10 mouse cellular contexts compared by ENCODE assay signal in the genomic region with DNA sequence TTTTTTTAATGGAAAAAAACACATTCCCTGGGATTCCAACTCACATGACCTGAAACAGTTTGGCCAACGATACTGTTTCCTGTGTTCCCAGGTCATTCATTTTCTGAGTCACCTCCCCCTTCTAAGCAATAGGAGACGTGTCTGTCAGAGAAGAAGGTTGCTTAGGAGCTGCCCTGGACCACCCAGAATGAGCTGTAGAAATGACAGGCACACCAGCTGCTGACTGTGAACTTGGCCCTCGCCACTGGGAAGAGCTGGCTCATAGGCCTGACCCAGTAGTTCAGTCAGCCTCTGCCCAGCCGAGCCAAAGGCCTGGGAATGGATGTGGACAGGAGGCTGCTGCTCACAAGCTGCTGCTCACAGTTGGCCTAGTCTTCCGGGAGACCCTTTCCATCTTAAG. TPM values are rescaled to one million over a fixed set of nuclear protein-coding genes. Genes with fewer than 3 reads are reported as not detected.
DNase-seq lines count a peak whose midpoint lies in the region; ATAC-seq and TF ChIP-seq lines count a peak whose summit lies in the region.
"Had no signal": no experiment of that assay in that cellular context is flagged by ENCODE, and none has a peak within 500 bp of the region (broad histone marks: within the 10 kb centered on the region; RNA-seq: fewer than 3 reads in every experiment).

No protein-coding gene starts in this region.

- no peak overlapping the region for H3K4me3 ChIP-seq in midbrain, postnatal 0 days (ENCODE audit: low read depth, low read length)
- H3K4me3 ChIP-seq in midbrain, embryonic 10.5 days, result no peak overlapping the region
- no peak overlapping the region for H3K4me3 ChIP-seq in hindbrain, embryonic 15.5 days
- H3K4me3 ChIP-seq in midbrain, embryonic 16.5 days (ENCODE audit: low read depth, low read length), result no peak overlapping the region
- H3K4me3 ChIP-seq: embryonic facial prominence, embryonic 15.5 days had no signal

- no peak overlapping the region for H3K4me2 ChIP-seq in midbrain, postnatal 0 days (ENCODE audit: low read depth, low read length, poor library complexity, severe bottlenecking)
- no peak overlapping the region for H3K4me2 ChIP-seq in hindbrain, embryonic 15.5 days
- no peak overlapping the region for H3K4me2 ChIP-seq in midbrain, embryonic 16.5 days (ENCODE audit: low read length)
- H3K4me2 ChIP-seq: embryonic facial prominence, embryonic 15.5 days had no signal

- WGBS in midbrain, postnatal 0 days, result 43% methylated on average over 5 of the region's 5 CpGs
- 72% methylated on average over 5 of the region's 5 CpGs for WGBS in midbrain, embryonic 10.5 days
- WGBS in hindbrain, embryonic 15.5 days, result 33% methylated on average over 5 of the region's 5 CpGs
- WGBS in midbrain, embryonic 16.5 days, result 48% methylated on average over 5 of the region's 5 CpGs

- peak; percentile 40 for DNase-seq in gastrocnemius, adult 18-20 months (ENCODE audit: low spot score)
- DNase-seq in gastrocnemius, adult 8-10 months (ENCODE audit: low spot score in 2 of 2), result no peak
- DNase-seq in midbrain, postnatal 0 days (ENCODE audit: low spot score), result peak; percentile 85
- DNase-seq in midbrain, embryonic 10.5 days (ENCODE audit: low spot score), result no peak
- DNase-seq in ovary, postnatal 14 days (ENCODE audit: low spot score), result no peak
- no peak for DNase-seq in spleen, postnatal 10 days (ENCODE audit: low spot score in 2 of 2)
- DNase-seq: thymus, postnatal 4 days had no signal

- H3K4me1 ChIP-seq in midbrain, postnatal 0 days (ENCODE audit: insufficient read depth, low read length), result peaks cover 52% of the 10 kb centered on the region
- H3K4me1 ChIP-seq in midbrain, embryonic 10.5 days, result peaks cover 67% of the 10 kb centered on the region
- H3K4me1 ChIP-seq in hindbrain, embryonic 15.5 days (replicated peaks), result peaks cover 90% of the 10 kb centered on the region
- peaks cover 50% of the 10 kb centered on the region for H3K4me1 ChIP-seq in midbrain, embryonic 16.5 days (ENCODE audit: control insufficient read depth, insufficient read depth, low read length)

- ATAC-seq in midbrain, postnatal 0 days (ENCODE audit: low FRiP score), result no peak
- ATAC-seq in hindbrain, embryonic 15.5 days (ENCODE audit: low FRiP score, low read depth), result no peak
- ATAC-seq in midbrain, embryonic 16.5 days, result no peak

- H3K27me3 ChIP-seq in midbrain, postnatal 0 days (ENCODE audit: insufficient read depth, low read length), result no peaks in the 10 kb centered on the region
- H3K27me3 ChIP-seq in midbrain, embryonic 10.5 days (ENCODE audit: low read depth, poor library complexity, severe bottlenecking), result no peaks in the 10 kb centered on the region
- no peaks in the 10 kb centered on the region for H3K27me3 ChIP-seq in hindbrain, embryonic 15.5 days
- no peaks in the 10 kb centered on the region for H3K27me3 ChIP-seq in midbrain, embryonic 16.5 days (ENCODE audit: control insufficient read depth, insufficient read depth, low read depth, low read length)
- H3K27me3 ChIP-seq: embryonic facial prominence, embryonic 15.5 days had no signal

- TF ChIP-seq CTCF in midbrain, postnatal 0 days (IDR thresholded peaks at IDR 0.05), result no peak

- no peak overlapping the region for H3K9ac ChIP-seq in midbrain, postnatal 0 days (replicated peaks; ENCODE audit: low read length, poor library complexity, severe bottlenecking)
- no peak overlapping the region for H3K9ac ChIP-seq in hindbrain, embryonic 15.5 days
- H3K9ac ChIP-seq in midbrain, embryonic 16.5 days (ENCODE audit: low read depth, low read length), result no peak overlapping the region
- H3K9ac ChIP-seq: embryonic facial prominence, embryonic 15.5 days had no signal

- no peaks in the 10 kb centered on the region for H3K9me3 ChIP-seq in midbrain, postnatal 0 days (ENCODE audit: low read length)
- no peaks in the 10 kb centered on the region for H3K9me3 ChIP-seq in midbrain, embryonic 10.5 days (replicated peaks)
- no peaks in the 10 kb centered on the region for H3K9me3 ChIP-seq in hindbrain, embryonic 15.5 days
- H3K9me3 ChIP-seq in midbrain, embryonic 16.5 days (replicated peaks; ENCODE audit: control insufficient read depth, low read length, poor library complexity, severe bottlenecking), result no peaks in the 10 kb centered on the region
- H3K9me3 ChIP-seq: embryonic facial prominence, embryonic 15.5 days had no signal

- H3K36me3 ChIP-seq in midbrain, postnatal 0 days (ENCODE audit: insufficient read depth, low read length), result no peaks in the 10 kb centered on the region
- H3K36me3 ChIP-seq in midbrain, embryonic 10.5 days, result peaks cover 39% of the 10 kb centered on the region
- no peaks in the 10 kb centered on the region for H3K36me3 ChIP-seq in hindbrain, embryonic 15.5 days
- H3K36me3 ChIP-seq in midbrain, embryonic 16.5 days (ENCODE audit: control insufficient read depth, insufficient read depth, low read length), result no peaks in the 10 kb centered on the region
- H3K36me3 ChIP-seq: embryonic facial prominence, embryonic 15.5 days had no signal

- H3K27ac ChIP-seq in midbrain, postnatal 0 days (ENCODE audit: low read depth, low read length), result no peak overlapping the region
- no peak overlapping the region for H3K27ac ChIP-seq in midbrain, embryonic 10.5 days (replicated peaks)
- 0 out of 2 replicates have a peak overlapping the region, but pooled peaks have one; percentile 14 for H3K27ac ChIP-seq in hindbrain, embryonic 15.5 days (replicated peaks)
- no peak overlapping the region for H3K27ac ChIP-seq in midbrain, embryonic 16.5 days (ENCODE audit: low read length)

RNA-seq across cellular contexts. Expression of gene Srebf1, which starts 57.3 kb away (rescaled TPM):
- 10 to 100 TPM; 32.4 to 35.9 TPM for total RNA-seq in gastrocnemius, adult 18-20 months (2021)
- total RNA-seq in gastrocnemius, adult 8-10 months (2022), result 10 to 100 TPM; 35.4 to 57.5 (median 43.5) TPM
- 77.1 and 96.5 TPM in 2 replicates for total RNA-seq in midbrain, postnatal 0 days (2014; rRNA removed)
- polyA plus RNA-seq in midbrain, postnatal 0 days (2015; fragmentation: Nextera tagmentation; extraction: Ambion mirVana), result 34.5 and 38.1 TPM in 2 replicates
- polyA plus RNA-seq in midbrain, embryonic 10.5 days (2016; fragmentation: Nextera tagmentation; extraction: Ambion mirVana), result 47.0 and 51.0 TPM in 2 replicates
- 47.7 and 50.9 TPM in 2 replicates for polyA plus RNA-seq in hindbrain, embryonic 15.5 days (2015; fragmentation: Nextera tagmentation; extraction: Ambion mirVana)
- polyA plus RNA-seq in midbrain, embryonic 16.5 days (2015; fragmentation: Nextera tagmentation; extraction: Ambion mirVana), result 31.9 and 34.1 TPM in 2 replicates

Comparison
In these comparisons a context has a peak if more than half of its experiments do, and no peak if none do; other contexts are left out.
1. DNase-seq: peak in gastrocnemius, adult 18-20 months (single experiment) and midbrain, postnatal 0 days (single experiment); none in gastrocnemius, adult 8-10 months (0 of 2), midbrain, embryonic 10.5 days (single experiment), ovary, postnatal 14 days (single experiment) and spleen, postnatal 10 days (0 of 2).